Mouse (Mus musculus): ENCODE measurements around the gene Gm10570.

GRCm38 (mm10) chr4:130297123-130297529 is 11.3 kb downstream of the Gm10570 start:
- TF ChIP-seq CTCF (IDR thresholded peaks at IDR 0.05): peak; percentile 77
- no peak for TF ChIP-seq POLR2A (IDR thresholded peaks at IDR 0.05; ENCODE audit: insufficient read depth, low read depth, low read length)
- TF ChIP-seq EP300 (IDR thresholded peaks at IDR 0.05; ENCODE audit: insufficient read depth, low read depth, low read length): 0 out of 2 replicates have a peak, but pooled peaks have one; percentile 34

Measured in heart, adult 2 months (tissue).